Mouse (Mus musculus): Measurements from ENCODE around the gene Mlxip. TPM values are rescaled to one million over a fixed set of nuclear protein-coding genes. Genes with fewer than 3 reads are reported as not detected.

The Mlxip gene
- polyA plus RNA-seq, 1 experiment = 37.5 TPM

DNA sequence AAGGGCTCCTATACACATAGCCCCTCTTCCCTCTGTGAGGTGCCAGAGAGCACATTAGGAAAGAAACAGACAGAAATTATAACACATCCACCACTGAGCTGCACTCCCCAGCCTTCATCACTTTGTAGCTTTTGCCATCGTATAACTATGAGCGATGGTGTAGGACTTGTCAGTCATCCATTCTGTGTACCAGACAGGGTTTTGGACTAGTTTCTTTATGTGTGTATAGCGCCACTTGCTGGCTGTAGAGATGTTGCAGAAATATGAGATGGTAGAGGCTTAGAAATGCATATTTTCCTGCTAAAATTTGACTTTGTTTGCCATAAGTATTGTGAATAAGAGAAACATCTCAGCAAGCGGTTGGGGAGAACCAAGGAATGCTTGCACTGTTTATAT is 42.2 kb downstream of the Mlxip start:
- peak; percentile 85 for DNase-seq (ENCODE audit: low read depth)
- TF ChIP-seq CTCF (IDR thresholded peaks at IDR 0.05; ENCODE audit: borderline replicate concordance, extremely low read depth, insufficient read depth, insufficient read length) = peak; percentile 49; the same call in 1 of the 2 replicates
- TF ChIP-seq POLR2A (IDR thresholded peaks at IDR 0.05; ENCODE audit: borderline replicate concordance, extremely low read depth, insufficient read depth, insufficient read length, poor library complexity, severe bottlenecking) = no peak

DNA sequence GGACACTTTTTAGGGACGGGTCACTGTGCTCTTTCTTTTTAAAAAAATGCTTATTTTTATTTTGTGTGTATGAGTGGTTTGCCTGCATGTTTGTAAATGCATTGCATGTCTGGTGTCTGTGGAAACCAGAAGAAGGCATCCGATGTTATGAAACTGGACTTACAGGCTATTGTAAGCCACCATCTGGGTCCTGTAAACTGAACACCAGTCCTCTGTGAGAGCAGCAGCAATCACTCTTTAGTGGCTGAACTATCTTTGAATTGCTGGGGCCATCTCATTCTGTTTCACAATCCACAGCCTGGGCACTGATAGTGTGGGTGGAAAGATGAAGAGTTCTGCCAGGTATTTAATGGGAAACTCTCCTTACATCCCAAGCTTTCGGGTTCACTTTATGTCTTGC is 43.8 kb downstream of the Mlxip start:
- TF ChIP-seq CTCF (IDR thresholded peaks at IDR 0.05; ENCODE audit: borderline replicate concordance, extremely low read depth, insufficient read depth, insufficient read length) (no peak), POLR2A (IDR thresholded peaks at IDR 0.05; ENCODE audit: borderline replicate concordance, extremely low read depth, insufficient read depth, insufficient read length, poor library complexity, severe bottlenecking) (no peak)

DNA sequence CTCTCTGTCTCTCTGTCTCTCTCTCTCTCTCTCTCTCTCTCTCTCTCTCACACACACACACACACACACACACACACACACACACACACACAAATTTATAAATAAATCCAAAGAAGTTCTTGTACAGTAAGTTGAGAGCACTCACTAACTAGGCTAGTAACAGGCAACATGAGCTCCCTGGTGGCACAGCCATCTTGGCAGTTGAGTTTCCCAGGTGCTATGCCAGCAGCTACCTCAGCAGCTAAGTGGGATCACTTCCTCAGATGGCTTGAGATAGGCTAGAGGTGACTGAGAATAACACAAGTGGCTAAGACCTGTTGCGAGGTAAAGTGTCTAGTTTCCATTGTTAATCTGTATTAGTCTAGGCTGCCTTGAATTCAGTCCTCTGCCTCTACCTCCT is 44.7 kb downstream of the Mlxip start:
- TF ChIP-seq POLR2A (IDR thresholded peaks at IDR 0.05; ENCODE audit: borderline replicate concordance, extremely low read depth, insufficient read depth, insufficient read length, poor library complexity, severe bottlenecking) = no peak
- TF ChIP-seq CTCF (IDR thresholded peaks at IDR 0.05; ENCODE audit: borderline replicate concordance, extremely low read depth, insufficient read depth, insufficient read length) = no peak
- no peak for DNase-seq (ENCODE audit: low read depth)

More for the DNA sequence above, 43.8 kb downstream of the Mlxip start:
- no peak for DNase-seq (ENCODE audit: low read depth)

DNA sequence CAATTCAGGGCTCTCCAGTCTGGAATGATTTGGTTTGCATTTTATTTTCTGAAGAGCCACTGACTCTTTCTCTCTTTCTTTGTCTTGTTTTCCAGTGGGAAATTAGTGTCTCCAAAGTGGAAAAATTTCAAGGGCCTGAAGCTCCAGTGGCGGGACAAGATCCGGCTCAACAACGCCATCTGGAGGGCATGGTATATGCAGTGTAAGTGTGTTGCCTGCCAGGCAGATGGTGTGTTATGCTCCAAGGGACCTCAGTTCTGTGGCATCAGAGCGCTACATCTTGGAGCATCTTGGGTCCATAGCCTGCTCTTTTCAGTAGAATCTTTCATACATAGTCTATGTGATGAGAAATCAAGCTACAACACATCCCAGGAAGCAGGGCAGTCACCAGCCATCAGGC is 45.3 kb downstream of the Mlxip start:
- peak; percentile 25 for DNase-seq (ENCODE audit: low read depth)
- TF ChIP-seq POLR2A (IDR thresholded peaks at IDR 0.05; ENCODE audit: borderline replicate concordance, extremely low read depth, insufficient read depth, insufficient read length, poor library complexity, severe bottlenecking) (no peak), CTCF (IDR thresholded peaks at IDR 0.05; ENCODE audit: borderline replicate concordance, extremely low read depth, insufficient read depth, insufficient read length) (peak; percentile 40; the same call in 1 of the 2 replicates)

DNA sequence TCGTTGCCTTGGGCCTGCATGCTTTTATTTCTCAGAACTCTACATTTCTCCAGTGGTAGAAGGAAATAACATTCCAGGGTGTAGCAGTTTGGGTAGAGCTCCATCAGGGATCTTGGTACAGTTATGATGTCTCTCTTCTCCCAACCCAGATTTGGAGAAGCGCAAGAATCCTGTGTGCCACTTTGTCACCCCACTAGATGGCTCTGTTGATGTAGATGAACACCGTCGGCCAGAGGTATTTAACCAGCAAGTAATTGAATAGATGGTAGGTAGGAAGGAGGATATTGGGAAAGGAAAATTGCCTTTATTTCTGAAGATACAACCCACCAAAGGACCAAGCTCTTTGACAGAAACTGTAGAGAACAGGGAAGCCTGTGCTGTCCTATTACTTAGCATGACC is 46.1 kb downstream of the Mlxip start:
- peak; percentile 34 for DNase-seq (ENCODE audit: low read depth)
- TF ChIP-seq POLR2A (IDR thresholded peaks at IDR 0.05; ENCODE audit: borderline replicate concordance, extremely low read depth, insufficient read depth, insufficient read length, poor library complexity, severe bottlenecking) (no peak), CTCF (IDR thresholded peaks at IDR 0.05; ENCODE audit: borderline replicate concordance, extremely low read depth, insufficient read depth, insufficient read length) (peak; percentile 26; the same call in 1 of the 2 replicates)

DNA sequence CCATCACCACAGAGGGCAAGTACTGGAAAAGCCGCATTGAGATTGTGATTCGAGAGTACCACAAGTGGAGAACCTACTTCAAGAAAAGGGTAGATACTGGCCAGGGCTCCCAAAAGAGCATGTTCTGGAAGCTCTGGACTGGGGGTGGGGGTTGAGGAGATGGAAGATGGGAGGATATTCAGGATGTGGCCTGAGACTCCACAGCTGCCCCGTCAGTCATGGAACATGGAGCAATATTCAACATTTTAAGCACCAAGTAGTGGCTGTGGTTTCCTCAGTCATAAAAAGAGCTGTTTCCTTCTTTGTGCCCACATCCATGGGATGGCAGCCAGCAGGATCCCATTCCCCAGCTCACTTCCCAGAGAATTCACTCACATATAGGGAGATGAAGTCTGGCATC is 47.7 kb downstream of the Mlxip start:
- DNase-seq (ENCODE audit: low read depth) = no peak
- TF ChIP-seq POLR2A (IDR thresholded peaks at IDR 0.05; ENCODE audit: borderline replicate concordance, extremely low read depth, insufficient read depth, insufficient read length, poor library complexity, severe bottlenecking) (no peak), CTCF (IDR thresholded peaks at IDR 0.05; ENCODE audit: borderline replicate concordance, extremely low read depth, insufficient read depth, insufficient read length) (no peak)

DNA sequence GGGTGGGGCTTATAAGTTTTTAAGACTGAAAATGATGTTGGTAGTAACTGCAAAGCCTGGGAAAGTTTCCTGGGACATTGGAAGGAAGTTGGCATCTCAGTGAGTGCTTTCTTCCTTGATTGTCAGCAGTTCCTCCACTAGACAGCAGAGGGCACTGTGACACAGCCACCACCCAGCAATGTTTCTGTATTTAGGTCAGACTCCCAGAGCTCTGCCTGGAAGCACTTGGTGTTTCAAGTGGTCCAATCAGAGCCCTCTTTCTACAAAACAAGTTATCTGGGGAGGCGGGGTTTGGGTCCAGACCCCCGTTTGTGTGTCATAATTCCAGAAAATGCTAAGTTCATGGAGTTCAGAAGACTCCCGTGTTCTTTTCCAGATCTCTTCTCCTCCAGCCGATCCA is 49.5 kb downstream of the Mlxip start:
- DNase-seq (ENCODE audit: low read depth) = peak; percentile 81
- TF ChIP-seq CTCF (IDR thresholded peaks at IDR 0.05; ENCODE audit: borderline replicate concordance, extremely low read depth, insufficient read depth, insufficient read length) = peak; percentile 91
- no peak for TF ChIP-seq POLR2A (IDR thresholded peaks at IDR 0.05; ENCODE audit: borderline replicate concordance, extremely low read depth, insufficient read depth, insufficient read length, poor library complexity, severe bottlenecking)

DNA sequence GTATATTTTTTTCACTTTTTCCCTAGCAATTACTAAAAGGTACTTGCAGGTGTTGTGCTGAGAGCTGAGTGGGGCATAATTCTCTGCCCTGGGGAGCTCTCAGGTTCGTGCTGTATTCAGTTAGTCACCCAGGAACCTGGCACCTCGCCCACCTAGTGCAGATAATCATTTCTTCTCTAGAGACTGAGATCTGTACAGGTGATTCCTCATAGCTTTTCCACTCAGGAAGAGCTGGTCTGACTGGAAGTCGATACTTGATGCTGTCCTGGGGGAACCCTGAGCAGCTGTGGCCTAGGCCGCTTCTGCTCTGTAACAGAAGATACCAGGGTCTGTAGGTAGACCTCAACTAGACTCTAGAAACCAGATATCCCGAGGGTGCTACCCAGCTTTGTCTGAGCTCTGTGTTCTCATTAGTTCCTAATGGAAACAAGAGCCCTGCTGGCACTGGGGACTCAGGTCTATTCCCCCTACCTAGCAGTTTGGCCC is 50.3 kb downstream of the Mlxip start:
- DNase-seq (ENCODE audit: low read depth) = no peak
- TF ChIP-seq POLR2A (IDR thresholded peaks at IDR 0.05; ENCODE audit: borderline replicate concordance, extremely low read depth, insufficient read depth, insufficient read length, poor library complexity, severe bottlenecking) (no peak), CTCF (IDR thresholded peaks at IDR 0.05; ENCODE audit: borderline replicate concordance, extremely low read depth, insufficient read depth, insufficient read length) (no peak)

DNA sequence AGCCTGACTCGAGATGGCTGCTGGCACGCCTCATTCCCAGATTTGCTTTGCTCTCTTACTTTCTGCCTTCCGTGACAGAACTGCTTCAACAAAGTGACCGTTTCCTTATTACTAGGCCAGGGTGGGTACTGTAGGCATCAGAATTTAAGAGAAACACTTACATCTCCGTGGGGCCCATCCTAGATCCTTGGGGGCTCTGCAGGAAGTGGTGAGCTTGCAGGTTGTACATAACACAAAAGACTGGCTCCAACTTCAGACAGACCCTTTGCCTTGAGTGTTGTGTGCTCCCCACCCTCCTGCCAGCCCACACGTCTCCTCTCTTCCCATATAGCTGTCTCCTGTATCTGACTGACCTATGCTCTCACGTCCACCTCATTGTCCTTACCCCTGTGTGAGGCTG is 57.3 kb downstream of the Mlxip start:
- no peak for TF ChIP-seq POLR2A (IDR thresholded peaks at IDR 0.05; ENCODE audit: borderline replicate concordance, extremely low read depth, insufficient read depth, insufficient read length, poor library complexity, severe bottlenecking)
- no peak for TF ChIP-seq CTCF (IDR thresholded peaks at IDR 0.05; ENCODE audit: borderline replicate concordance, extremely low read depth, insufficient read depth, insufficient read length)

DNA sequence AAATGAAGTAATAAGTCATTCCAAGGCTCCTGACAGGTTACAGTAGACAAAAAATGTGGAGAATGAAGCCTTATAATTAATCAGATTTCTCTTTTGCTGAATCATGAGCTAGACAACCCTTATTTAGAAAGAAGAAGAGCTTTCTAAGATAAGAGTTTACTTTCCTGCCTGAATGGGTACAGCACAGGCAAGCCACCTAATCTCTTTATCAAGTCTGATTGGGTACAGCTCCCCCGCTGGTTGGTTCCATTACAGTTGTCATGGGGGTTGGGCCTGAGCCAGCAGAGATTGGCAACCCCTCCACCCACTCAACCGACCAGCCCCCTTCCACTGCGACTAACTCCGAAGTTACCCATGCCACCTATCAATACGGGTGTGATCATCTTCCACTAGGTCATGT is 66.8 kb downstream of the Mlxip start:
- TF ChIP-seq CTCF (IDR thresholded peaks at IDR 0.05; ENCODE audit: borderline replicate concordance, extremely low read depth, insufficient read depth, insufficient read length) (no peak), POLR2A (IDR thresholded peaks at IDR 0.05; ENCODE audit: borderline replicate concordance, extremely low read depth, insufficient read depth, insufficient read length, poor library complexity, severe bottlenecking) (no peak)
- no peak for DNase-seq (ENCODE audit: low read depth)

More for the DNA sequence above, 57.3 kb downstream of the Mlxip start:
- DNase-seq (ENCODE audit: low read depth) = no peak

DNA sequence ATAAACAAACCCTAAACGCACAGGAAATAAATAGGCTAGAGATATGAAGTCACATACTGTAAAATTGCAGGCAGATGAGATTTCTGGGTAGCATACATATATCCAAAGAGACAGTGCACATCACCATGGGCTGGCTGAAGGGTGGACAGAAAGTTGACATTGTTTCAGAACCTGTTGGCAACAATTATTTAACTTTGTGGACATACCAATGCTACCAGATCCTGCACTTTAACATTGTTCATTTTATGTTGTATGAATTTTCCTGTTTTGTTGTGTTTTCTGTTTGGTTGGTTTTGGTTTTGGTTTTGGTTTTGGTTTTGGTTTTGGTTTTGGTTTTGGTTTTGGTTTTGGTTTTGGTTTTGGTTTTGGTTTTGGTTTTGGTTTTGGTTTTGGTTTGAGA is 70.0 kb downstream of the Mlxip start:
- TF ChIP-seq CTCF (IDR thresholded peaks at IDR 0.05; ENCODE audit: borderline replicate concordance, extremely low read depth, insufficient read depth, insufficient read length) = no peak
- TF ChIP-seq POLR2A (IDR thresholded peaks at IDR 0.05; ENCODE audit: borderline replicate concordance, extremely low read depth, insufficient read depth, insufficient read length, poor library complexity, severe bottlenecking) = no peak
- no peak for DNase-seq (ENCODE audit: low read depth)

DNA sequence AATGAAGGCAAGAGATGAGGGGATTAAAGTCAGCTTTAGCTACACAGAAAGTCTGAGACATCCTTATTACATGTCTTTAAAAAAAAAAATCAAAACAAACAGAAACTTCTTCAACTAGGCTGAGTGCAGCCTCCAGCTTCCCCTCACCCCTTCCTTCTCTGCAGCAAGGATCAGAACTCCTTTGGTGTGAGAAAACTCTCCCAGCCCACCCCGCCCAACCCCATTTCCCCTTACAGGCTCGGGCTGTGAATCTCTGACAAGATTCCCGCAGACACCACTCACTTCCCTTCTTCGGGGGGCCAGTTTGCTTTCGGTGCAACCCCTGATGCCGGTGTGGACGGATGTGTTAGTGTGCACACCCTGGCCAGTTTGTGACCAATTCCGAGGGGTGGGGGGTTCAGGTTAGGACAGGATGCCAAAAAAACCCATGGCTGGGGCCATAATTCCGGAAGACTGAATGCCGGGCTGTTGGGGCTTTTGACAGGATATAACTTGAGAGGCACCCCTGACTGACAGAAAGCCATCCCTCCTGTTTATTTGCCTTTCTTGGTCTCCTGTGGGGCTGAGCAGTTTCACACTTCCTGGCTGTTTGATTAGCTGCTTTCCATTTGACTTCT is 76.3 kb downstream of the Mlxip start:
- DNase-seq (ENCODE audit: low read depth) = peak; percentile 22
- TF ChIP-seq POLR2A (IDR thresholded peaks at IDR 0.05; ENCODE audit: borderline replicate concordance, extremely low read depth, insufficient read depth, insufficient read length, poor library complexity, severe bottlenecking) (no peak), CTCF (IDR thresholded peaks at IDR 0.05; ENCODE audit: borderline replicate concordance, extremely low read depth, insufficient read depth, insufficient read length) (no peak)
